In the genomic region with DNA sequence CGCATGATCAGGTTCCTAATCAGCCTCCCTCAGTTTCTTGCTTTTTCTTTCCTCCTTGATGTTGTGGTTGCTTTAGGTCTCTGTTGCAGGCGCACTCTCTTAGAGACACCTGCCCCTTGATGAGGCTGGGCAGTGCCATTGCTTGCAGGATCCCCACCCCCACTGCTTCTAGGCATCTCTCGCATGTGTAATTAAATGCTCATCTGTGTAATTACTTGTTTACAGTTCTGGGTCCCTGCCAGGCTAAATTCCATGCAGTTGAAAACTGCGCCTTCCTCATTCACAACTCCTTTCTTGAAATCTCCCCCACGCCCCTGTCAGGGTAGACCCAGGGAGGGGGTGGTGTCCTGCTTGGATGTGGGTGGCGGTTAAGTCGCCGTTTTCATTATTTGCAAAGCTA, we compare ENCODE assay signal across 22 mouse cellular contexts.
"Had no signal": no experiment of that assay in that cellular context is flagged by ENCODE, and none has a peak within 500 bp of the region (broad histone marks: within the 10 kb centered on the region; RNA-seq: fewer than 3 reads in every experiment).

No protein-coding gene starts in this region.

- DNase-seq: kidney, adult 18-20 months; kidney, adult 9 months; kidney, postnatal 14 days; kidney, postnatal 4 days; left cerebral cortex, postnatal 4 days; liver, postnatal 0 days; lung, embryonic 14.5 days; right cerebral cortex, adult 18-20 months; right cerebral cortex, postnatal 14 days; right cerebral cortex, postnatal 4 days; thymus, adult 2 months; thymus, postnatal 14 days; thymus, postnatal 4 days had no signal

- H3K9ac ChIP-seq: limb, embryonic 12.5 days; limb, embryonic 15.5 days; liver, embryonic 14.5 days; liver, postnatal 0 days; lung, embryonic 14.5 days; midbrain, embryonic 12.5 days; neural tube, embryonic 12.5 days had no signal

- H3K36me3 ChIP-seq: limb, embryonic 12.5 days; limb, embryonic 15.5 days; midbrain, embryonic 12.5 days; neural tube, embryonic 12.5 days had no signal

- H3K9me3 ChIP-seq: limb, embryonic 12.5 days; limb, embryonic 15.5 days; midbrain, embryonic 12.5 days; neural tube, embryonic 12.5 days had no signal

- ATAC-seq: liver, postnatal 0 days; lung, postnatal 0 days had no signal

- H3K4me2 ChIP-seq: limb, embryonic 12.5 days; limb, embryonic 15.5 days; liver, embryonic 11.5 days; lung, embryonic 14.5 days; midbrain, embryonic 12.5 days; neural tube, embryonic 12.5 days had no signal

- H3K27ac ChIP-seq: limb, embryonic 12.5 days; limb, embryonic 15.5 days; liver, embryonic 14.5 days; macrophage; midbrain, embryonic 12.5 days; neural tube, embryonic 12.5 days; stomach, postnatal 0 days had no signal

- H3K4me1 ChIP-seq: limb, embryonic 15.5 days had no signal

- H3K4me3 ChIP-seq: limb, embryonic 12.5 days; limb, embryonic 15.5 days; midbrain, embryonic 12.5 days; neural tube, embryonic 12.5 days had no signal
